Mouse (Mus musculus): ENCODE results near the gene Tcap.

DNA sequence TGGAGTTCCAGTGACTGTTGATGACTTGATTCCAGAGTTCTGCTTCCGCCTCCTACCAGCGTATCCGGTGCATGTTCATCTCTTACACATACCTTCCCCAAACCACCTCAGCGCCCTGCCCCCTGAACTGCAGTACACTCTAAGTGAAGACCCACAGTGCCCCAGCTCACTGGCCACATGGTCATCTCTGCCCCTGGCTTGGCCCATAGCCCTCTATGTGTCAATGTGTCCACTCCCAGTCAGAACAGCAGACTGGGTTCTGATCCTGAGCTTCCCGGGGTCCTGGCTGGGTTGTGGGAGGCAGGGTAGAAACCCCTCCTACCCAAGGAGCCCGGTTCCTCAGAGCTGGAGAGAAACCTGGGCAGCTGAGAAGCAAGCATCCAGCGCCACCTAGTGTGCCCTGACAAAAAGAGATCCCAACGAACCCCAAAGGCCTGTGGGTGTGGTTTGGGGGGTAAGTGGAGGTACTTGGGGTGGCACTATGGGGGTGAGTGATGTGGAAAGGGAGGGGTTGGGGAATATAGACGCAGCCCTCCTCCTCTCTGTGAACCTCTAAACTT is 5.7 kb downstream of the Tcap start:
- no peak for TF ChIP-seq POLR2A (IDR thresholded peaks at IDR 0.05; ENCODE audit: borderline replicate concordance, extremely low read depth, low read depth, low read length)
- TF ChIP-seq CTCF (IDR thresholded peaks at IDR 0.05; ENCODE audit: insufficient read depth, low read length) = peak; percentile 68
